Mouse (Mus musculus) A20 (cell line): Measurements from ENCODE around the gene Arl5a.

Source experiments
- DNase-seq: peaks from one replicate; pipeline ENCODE4 v3.0.0-alpha.2; 2011; ENCODE audit warnings: low read depth, low spot score

The Arl5a gene

DNA sequence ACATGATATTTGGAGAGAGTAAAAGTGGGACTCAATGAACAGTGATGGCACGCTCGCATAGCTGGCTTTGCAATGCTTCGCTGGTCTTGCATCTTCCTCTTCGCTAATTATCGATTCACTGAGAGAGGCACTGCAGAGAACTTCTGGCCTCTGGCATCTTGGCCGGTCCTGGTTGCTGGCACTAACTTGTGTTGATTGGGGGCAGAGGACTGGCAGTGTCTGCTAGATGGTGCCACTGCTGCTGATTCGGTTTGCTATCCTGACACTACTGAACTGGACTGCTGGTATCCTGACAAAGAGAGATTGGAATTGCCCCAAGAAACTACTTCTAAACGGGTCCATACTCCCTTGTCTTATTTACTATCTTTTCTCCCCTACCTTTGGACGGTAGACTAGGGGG is 63.6 kb downstream of the Arl5a start:
- no peak for DNase-seq

DNA sequence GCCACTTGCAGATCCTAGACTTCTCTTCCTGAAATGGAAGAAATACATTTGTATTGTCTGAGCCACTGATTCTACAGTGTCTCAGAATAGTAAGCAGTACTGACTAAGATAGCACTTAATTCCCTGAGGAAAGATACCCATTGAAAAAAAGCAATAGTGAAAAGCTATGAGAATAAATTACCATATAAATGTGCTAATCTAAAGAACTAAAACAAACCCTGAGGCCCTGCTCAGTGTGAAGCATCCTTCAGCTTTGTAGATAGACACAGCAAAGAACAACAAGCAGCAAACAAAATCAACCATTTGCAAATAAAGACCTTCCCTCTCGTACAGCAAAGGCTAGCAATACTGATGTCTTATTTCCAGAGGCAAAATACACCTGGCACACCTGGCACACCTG is 65.0 kb downstream of the Arl5a start:
- no peak for DNase-seq

DNA sequence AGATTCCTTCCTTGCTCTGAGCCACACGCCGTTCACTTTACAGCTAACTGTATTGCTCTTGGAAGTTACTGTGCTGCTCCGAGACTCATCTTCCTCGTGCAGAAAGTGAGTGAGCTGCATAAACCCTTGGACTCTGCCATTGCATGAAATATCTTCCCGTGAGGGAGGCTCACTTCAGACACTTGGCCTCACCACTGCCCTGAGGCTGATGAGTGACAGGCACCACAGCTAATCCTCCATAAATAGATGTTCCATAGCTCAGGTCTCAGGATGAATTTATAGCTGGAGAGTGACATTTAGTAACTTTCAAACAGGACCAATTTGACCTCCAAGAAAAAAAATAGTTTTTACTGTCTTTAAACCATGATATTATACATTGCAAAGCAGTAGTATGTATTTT is 66.5 kb downstream of the Arl5a start:
- DNase-seq, result no peak

DNA sequence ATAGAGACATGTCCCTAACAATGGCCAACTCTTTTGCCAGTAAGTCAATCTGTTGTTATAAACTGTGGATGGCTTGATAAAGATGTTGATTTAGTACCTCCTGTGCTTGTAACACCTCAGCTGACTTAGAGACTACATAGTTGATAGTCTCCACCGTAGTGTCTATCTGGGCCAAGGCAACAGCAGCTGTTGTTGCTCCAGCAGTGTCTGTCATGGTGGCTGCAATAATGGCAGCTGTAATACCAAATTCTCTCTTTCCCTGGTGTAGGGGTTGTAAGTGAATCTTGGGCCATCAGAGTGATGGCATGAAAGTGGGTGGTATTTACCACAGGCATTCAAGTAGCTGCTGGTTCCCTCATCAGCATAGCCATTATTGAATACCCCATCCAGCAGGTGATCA is 73.7 kb downstream of the Arl5a start:
- DNase-seq, result no peak
